Mouse (Mus musculus) mouse embryonic stem cell (cell line): ENCODE measurements around the gene Gpr137.
"Not testable (repeated sequence)": the region's sequence is repeated elsewhere in the genome, so short reads cannot be mapped to it uniquely, and the experiment has no call there.

Experiments
- in situ Hi-C, 2 experiments: fragments of 300-500 bp; cut with MboI; formaldehyde crosslinking; loops; 1 replicate in 1 of 2; 3 replicates in 1 of 2; pipeline ENCODE4 v1.14.3; 2019 to 2020; ENCODE audit warnings: low sequenced_read_pairs in 2 of 2, low pct_unique_long_range_greater_than_20kb in 1 of 2, mixed read lengths in 1 of 2; ENCODE audit not compliant: unreplicated experiment in 1 of 2

Gene Gpr137

DNA sequence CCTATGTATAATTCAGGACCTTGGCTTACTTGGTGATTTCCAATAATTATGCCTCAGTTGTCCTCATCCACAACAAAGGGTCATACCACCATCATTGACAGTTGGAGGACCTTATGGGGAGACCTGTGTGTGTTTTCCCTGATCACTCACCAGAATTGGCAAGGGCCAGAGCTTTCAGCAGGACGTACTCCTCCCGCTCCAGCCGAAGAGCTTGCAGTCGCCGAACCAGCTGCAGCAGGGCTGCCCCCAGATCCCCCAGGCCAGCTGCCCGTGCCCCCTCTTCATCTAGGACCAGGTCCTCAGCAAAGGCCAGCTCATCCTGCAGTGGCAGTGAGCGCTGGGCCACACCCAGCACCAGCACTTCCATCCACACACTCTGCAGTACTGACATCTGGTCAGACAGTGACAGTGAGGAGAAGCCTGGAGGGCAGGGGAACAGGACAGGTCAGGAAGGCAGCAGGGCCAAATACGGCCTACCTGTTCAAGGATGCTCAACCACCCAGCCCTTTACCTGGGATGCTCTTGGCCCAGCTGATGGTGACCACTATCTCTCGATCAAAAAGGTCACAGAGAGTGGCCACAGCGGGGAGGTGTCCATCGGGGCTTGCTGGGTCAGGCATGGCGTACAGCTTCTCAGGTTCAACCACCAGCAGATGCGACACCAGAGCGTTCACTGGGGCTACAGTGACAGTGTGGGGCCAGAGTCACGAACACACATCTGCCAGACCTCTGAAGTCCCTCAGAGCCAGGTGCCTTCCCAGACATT lies 29.9 kb downstream of the Gpr137 start:
- in situ Hi-C loops = no loop called here

DNA sequence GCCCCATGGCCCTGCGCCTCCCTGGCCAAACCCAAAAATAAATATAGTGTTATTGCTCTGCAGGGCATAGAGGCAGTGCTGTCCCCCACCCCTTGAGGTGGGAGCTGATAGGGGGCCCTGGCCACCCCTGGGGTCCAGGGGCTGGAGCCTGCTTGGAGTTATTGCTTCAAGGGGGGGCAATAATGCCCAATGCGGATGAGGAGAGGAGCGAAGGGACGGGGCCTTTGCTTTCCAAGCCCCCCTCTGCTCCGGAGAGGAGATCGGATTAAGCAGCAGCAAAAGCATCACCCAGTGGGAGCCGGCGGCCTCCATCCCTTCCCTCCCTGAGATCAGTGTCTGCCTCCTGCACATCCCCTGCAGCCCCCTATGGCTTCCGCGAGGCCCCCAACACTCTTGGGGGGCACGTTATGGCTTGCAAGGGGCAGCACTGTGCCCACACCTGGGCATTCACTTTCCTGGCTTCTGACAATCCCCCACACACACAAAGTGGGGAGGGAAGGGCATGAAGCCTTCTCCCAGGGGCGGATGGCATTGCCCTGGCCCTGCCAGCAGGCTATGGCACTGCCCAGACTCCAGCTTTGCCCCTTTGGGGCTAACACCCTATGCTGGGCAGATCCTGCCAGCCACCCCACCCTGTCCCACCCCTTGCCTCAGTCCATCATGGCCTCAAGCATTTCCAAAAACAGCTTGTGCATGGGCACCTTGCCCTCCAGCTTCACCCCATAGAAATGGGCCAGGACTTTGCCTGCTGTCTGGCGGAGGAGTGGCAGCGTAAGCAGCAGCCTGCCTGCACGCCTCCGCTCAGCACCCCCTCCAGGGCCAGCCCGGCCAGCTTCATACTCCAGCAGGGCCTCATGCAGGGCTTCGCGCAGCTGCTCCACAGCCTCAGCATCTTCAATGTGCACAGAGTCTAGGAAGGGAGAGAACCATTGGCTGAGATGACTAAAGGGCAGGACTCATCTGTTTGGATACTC lies 30.9 kb downstream of the Gpr137 start:
- in situ Hi-C loops = no loop called here

DNA sequence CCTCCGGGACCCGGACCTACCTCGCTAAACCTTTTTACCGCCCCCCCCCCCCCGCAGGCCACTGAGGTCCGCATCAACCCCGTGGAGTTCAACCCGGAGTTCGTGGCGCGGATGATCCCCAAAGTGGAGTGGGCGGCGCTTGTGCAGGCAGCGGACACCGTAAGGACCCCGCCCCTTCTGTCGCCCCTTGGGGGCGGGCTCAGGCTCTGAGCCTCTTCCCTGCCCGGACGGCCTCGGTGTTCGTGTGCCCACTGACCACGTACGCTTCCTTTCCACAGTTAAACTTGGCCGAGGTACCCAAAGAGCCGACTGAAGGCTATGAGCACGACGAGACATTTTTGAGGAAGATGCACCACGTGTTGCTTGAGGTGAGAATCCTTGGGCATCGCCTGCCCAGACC lies 32.0 kb downstream of the Gpr137 start:
- in situ Hi-C loops = not testable (repeated sequence)

DNA sequence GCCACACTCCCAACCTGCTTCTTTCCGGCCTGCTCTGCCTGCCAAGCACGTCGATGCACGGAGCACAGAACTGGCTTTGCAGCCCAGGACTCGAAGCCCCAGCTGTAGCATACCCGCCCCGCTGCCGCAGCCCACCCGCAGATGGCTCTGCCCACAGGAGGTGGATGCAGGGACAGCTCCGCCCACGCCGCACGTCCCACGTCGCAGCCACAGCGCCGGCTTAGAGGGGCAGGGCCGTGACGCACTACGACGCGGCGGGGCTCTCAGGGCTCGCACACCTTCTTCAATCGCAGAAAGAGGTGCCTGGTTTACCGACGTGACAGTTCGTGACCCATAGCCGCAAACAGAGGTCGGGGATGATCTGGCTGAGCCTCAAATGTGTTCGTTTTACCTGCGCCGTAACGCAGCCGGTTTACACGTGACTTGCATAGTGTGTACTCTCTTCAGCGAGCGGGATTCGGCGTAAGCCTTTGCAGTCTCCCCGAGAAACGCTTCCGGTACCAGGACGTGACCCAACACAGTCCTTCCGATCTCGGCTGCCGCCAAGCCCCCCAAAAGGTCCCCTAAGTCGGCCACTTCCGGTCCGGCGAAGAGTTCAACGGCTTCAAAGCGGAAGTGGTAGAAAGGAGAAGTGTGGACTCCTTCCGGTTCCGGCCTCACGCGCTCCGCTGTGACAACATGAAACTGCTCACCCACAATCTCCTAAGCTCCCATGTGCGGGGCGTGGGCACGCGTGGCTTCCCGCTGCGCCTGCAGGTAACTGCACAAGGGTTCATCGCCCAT lies 32.6 kb downstream of the Gpr137 start, which contains the start of the genes Trmt112 and Prdx5:
TSS of gene Trmt112 (plus strand) at position 192 of the 783 bp plus-strand sequence.
TSS of gene Prdx5 (minus strand) at position 600 of the 783 bp plus-strand sequence.
- in situ Hi-C loops = no loop called here

DNA sequence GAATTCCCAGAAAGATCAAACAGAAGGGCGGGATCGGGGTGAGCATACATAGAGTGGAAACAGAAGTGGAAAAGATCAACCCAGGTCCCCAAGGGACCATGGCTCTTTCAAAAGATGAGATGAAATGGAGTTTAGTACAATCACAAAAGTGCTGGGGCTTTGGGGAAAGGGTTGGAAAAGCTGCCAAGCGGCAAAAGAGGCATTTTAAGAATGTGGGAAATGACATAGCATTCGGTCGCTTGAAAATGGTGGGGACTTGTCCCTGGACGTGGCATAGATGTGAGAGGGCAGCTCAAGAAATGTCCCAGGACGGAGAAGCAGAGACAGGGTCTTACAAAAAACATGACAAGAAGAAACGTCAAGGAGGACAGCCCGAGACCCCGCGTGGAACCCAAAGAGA lies 33.3 kb downstream of the Gpr137 start:
- in situ Hi-C loops = no loop called here

DNA sequence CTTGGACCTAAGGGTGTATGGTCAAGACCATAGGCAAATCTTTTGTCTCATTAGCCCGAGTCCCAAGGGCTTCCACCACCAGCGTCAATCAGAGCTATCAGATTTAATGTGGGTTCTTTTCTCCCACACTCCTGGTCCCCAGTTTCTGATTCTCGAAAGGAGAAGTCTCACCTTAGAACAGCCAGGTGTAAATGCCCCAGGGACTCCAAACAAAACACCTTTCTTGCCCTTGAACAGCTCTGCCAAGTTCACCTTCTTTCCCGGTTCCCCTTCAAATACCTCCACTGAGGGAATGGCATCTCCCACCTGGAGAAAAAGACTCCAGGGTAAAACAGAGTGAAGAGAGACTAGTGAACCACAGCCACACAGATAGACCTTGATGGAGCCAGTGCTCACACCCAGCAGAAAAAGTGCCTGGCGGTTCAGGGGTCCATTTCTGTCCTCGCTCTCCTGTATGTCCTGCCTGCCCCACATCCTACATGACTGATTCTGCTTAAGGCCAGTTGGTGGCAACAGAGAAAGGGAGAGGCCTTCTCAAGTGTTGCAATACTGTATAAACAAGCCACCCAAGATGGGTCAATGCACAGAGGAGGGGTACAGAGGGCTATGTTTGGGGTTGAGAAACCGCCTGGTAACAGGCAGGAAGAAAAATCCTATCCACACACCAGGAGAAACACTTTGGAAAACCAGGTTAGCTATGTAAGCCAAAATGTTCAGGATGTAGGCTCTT lies 34.3 kb downstream of the Gpr137 start:
- in situ Hi-C loops = no loop called here

DNA sequence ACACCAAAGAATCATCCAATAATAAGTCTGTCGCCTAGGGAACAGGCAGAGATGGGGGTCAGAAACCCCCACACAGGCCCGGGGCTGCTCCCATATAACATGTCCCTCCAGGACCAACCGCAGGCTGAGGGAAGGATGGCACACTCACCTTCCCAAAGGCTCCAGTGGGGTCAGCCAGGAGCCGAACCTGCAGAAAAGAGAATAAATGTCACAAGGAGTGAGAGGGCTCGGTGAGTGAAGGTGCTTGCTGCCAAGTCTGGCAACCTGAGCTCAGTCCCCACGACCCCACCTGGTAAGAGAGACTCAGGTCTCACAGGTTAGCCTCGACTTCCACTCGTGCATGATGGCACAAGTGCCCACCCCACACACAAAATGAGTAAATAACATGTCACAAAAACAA lies 35.2 kb downstream of the Gpr137 start:
- in situ Hi-C loops = no loop called here

DNA sequence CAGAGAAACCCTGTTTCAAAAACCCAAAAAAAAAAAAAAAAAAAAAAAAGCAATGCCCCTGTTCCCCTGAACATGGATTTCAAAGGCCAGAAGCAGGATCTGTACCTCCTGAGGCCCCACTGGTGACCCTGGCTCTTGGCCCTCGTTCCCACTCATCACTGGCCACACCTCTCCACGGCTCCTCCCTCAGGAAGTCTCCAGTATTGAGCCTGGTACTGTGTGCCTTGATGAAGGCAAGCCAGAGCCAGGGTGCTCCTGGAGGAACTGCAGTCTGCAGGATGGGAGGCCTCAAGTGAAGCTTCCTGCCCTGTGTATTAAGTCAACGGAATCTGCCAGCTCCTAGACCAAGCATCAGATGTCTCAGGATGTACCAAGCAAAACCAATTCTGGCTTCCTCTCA lies 36.1 kb downstream of the Gpr137 start:
- in situ Hi-C loops = no loop called here

DNA sequence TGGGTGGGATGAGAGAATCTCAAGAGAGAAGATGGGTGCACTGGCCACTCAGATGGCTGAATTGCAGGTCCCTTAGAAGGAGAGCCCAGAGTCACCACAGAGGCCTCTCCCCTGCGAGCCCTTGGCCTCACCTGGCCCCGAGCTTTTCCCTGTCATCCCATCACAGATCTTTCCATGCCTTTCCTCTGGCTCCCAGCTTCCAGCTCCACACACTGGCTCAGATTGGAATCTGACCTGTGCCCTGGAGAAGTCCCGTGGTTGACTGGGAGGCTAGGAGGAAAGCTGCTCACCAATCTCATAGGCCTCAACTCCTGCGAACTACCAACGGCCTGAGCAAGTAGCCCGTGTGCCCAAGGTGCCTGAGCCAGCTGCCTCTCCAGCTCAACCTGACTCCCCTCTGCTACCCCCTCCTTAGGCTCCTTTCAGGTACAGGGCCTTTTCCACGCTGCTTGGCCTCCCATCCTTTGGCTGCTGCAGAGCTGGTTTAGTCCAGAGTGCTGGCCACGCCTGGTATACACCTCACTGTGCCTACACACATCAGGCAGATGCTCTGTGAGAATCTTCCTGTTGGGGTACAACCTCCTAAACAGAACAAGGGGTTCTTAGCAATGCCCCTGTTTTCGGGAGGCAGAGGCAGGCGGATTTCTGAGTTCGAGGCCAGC lies 36.7 kb downstream of the Gpr137 start:
- in situ Hi-C loops = no loop called here

DNA sequence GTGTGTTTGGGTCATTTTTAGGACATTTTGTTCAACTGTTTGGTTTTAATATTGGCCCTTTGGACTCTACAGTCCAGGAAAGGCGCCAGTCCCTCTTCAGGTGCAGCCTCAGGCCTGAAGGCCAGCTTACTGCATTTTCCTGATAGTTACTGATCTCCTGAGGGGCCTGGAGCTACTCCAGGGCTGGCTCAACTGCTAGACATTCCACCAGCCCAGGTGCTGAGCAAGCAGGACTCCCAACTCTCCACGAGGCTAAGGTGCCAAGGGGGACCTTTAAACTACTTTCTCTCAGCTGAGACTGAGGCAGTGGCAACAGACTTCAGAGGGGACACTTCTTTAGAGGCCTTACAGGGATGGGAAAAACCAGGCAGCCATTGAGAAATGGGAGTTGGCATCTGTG lies 37.4 kb downstream of the Gpr137 start:
- in situ Hi-C loops = no loop called here

DNA sequence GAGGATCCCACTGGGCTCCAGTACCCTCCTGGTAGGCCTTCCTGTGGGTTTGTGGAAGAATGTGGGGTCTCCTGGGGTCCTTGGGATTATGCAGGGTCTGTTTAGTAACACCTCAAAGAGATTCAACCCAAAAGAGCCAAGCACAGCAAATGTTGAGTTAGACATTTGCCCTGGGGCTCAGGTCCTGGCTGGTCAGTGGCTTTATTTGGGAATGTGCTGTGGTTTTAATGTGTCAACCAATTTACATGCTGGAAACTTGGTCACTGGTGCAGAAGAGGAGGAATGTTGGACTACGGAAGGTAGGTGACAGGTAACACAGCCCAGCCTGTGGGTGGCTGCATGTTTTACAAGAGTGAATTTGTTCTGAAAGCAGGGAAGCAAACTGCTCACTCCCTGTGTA lies 39.2 kb downstream of the Gpr137 start:
- in situ Hi-C loops = no loop called here

DNA sequence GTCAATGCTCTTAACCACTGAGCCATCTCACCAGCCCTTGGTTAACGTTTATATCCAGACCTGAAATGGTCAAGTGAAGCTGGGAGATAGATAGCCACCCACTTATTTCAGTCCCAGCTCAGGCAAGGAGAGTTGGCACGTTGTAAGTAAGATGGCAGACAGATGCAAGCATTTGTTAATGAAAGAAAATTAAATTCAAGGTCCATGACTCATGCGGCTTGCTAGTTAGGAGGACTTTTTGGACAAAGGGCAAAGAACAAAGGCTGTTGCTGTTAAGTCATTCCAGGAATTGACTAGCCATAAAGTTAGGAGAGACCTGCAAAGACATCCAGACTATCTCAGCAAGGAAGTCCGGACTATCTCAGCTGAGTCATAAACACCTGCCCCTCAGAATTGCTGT lies 42.6 kb downstream of the Gpr137 start:
- in situ Hi-C loops = no loop called here

DNA sequence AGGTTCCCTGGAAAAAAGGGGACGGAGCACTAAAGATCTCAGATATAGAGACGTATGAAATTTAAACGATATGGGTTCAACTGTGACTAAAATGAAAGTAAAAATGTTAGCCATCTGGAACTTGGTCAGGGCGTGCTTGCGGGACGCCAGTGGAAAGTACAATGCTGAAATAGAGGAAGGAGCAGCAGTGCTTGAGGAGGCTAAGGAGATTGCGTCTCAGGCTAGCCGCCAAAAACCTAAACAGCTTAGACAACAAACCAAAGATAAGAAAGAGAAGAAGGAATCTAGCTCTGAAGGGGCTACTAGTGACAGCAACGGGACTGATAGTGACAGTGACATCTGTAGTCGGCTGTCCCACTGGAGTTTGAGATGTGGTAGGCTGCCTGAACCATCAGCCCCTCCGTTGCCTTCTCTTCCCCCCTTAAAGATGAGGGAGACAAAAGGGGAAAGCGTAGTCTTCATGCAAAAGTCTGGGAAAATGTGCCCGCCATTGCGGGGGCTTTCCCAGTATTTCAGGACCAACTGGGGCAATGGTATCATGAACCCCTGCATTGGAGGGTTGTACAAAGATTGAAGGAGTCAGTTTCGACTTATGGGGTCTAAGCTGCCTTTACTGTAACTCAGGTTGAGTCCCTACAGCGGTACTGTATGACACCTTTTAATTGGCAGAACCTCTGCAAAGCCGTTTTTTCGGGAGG lies 46.5 kb downstream of the Gpr137 start:
- in situ Hi-C loops = not testable (repeated sequence)

DNA sequence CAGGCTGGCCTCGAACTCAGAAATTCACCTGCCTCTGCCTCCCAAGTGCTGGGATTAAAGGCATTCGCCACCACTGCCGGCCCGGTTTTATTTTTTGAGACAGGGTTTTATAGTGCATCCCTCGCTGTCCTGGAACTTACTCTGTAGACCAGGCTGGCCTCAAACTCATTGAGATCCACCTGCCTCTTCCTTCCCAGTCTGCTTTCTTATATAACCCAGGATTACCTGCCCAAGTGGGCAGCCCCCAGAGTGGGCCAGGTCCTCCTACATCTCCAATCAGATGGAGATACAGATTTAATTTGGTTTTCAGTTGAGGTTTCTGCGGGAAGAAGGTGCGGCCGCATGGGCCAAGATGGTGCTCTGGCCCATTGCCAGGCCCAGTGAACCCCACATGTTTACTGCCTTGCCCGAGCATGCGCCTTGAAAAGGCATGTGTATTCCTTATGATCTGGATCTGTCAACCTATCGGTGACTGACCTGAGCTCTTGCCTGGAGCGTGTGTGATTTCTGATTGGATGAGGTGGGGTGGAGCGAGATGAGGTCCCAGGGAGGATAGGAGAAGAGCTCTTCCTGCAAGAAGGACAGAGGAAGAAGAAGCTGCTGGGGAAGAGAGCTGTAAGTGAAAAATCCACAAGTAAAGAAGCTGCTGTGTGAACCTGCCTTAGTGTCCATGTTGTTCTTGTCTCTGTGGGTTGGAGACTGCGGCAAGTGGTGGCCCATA lies 48.4 kb downstream of the Gpr137 start:
- in situ Hi-C loops = no loop called here

DNA sequence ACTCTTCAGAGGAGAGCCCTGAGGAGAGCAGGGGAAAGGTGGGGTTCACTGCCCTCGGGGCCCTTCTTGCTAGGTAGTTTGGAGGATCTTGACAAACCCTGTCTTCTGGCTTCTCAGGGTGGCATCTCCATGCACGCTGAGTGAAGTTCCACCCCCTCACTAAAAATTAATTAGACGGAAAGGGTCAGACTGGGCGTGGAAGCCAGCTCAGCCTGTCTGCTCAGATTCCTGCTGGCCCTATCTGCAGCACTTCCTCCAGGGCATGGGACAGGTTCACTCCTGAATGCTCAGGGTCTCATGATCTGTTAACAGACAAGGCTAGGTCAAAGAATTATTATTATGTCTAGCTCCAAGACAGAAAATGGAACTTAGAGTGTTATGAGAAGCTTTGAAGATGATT lies 49.8 kb downstream of the Gpr137 start:
- in situ Hi-C loops = no loop called here
